Mouse (Mus musculus) gastrocnemius, postnatal 36 days (tissue): ENCODE data around the gene Pus10. TPM values are rescaled to one million over a fixed set of nuclear protein-coding genes. Genes with fewer than 3 reads are reported as not detected.

ENCODE experiments used
- DNase-seq, 2 experiments: peaks; one replicate each; pipeline ENCODE4 v3.0.0; 2022
- intact Hi-C: fragments of 180-260 bp; cut with DNase I; formaldehyde crosslinking; loops from one replicate; pipeline ENCODE4 v1.15.1; 2025
- long read RNA-seq, 2 experiments: library from polyadenylated mRNA; stranded (forward); transcript quantifications; one replicate each; pipeline ENCODE4 v2.0.0; 2021
- total RNA-seq, 2 experiments: library from RNA; stranded (reverse); gene quantifications; 2 replicates each; pipeline ENCODE4 v1.2.3; 2021

Pus10 gene
- 10 to 100 TPM; 15.2 to 15.9 TPM for total RNA-seq
- long read RNA-seq, experiment 1, transcript Pus10-202 (18 exons, 3,559 nt), result major isoform, 5 of 11 reads
- long read RNA-seq, experiment 1, partial matches to known transcripts, result 3 of 11 reads
- long read RNA-seq, experiment 1, other reads (novel, unspliced or antisense), result 2 of 11 reads
- long read RNA-seq, experiment 2, transcript Pus10-202 (18 exons, 3,559 nt), result major isoform, 6 of 13 reads
- long read RNA-seq, experiment 2, partial matches to known transcripts, result 3 of 13 reads
- long read RNA-seq, experiment 2, other reads (novel, unspliced or antisense), result 4 of 13 reads

DNA sequence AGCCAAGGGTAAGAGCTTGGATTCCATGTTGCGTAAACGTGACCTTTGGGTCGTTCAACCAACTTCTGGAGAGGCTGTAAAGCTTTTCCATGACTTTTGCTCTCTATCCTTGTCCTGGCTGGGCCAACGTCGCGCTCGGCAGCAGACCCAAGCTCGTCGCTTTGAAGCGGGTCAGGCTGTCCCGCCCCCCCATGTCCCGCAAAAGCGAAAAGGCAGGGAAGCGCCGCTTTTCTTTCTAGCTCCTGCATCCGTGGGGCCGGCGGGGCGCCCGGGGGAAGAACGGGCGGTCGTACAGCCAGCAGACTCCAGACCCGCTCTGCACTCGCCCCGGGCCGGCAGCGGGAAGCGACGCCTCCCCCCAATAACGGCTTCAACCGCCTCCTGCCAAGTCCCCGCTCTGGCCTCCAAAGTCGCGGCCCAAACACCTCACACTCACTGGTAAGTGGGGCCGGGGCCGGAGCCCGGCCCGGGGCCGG, at the start of gene Pus10:
TSS of gene Pus10 (plus strand) at position 364 of the 476 bp plus-strand sequence.
- intact Hi-C loops, result loop anchor here (2.0 kb wide), 1 partner anchor 33 kb away; the partner anchor contains the start of gene 0610010F05Rik
- DNase-seq, result no peak

DNA sequence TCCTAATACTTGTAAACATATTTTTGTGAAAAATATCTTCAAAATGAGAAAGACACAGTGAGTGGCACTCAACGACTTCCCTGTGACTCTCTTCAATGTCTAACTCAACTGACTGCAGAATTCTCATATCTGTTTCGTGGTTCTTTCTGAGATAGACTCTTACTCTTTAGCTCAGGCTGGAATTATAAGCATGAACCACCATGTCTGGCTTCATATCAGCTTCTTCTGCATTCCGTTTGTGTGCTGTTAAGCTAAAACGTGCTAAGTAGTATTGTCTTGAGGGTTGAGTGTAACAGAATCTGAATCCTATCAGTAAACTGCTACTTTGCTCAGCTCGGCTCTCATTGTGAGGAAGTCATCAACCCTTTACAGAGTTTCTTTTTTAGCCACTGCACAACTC, 46.5 kb upstream of the Pus10 start:
- DNase-seq, result no peak
- intact Hi-C loops, result no loop called here

DNA sequence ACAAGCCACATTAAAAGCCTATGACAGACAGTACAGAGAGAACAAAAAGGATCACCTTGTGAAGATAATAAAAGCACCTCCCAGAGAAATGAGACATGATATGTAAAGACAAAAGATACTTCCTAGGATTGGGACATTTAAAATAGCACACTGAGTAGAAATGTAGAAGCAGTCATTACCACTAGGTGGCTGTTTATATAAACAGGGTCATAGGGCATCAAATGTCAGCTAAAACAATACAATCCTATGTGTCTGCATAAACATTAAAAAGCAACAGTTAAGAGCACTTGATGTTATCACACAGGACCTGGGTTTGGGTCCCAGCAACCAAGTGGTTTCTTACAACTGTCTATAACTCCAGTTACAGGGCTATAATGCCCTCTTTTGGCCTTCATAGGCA, 34.8 kb upstream of the Pus10 start:
- intact Hi-C loops, result no loop called here

DNA sequence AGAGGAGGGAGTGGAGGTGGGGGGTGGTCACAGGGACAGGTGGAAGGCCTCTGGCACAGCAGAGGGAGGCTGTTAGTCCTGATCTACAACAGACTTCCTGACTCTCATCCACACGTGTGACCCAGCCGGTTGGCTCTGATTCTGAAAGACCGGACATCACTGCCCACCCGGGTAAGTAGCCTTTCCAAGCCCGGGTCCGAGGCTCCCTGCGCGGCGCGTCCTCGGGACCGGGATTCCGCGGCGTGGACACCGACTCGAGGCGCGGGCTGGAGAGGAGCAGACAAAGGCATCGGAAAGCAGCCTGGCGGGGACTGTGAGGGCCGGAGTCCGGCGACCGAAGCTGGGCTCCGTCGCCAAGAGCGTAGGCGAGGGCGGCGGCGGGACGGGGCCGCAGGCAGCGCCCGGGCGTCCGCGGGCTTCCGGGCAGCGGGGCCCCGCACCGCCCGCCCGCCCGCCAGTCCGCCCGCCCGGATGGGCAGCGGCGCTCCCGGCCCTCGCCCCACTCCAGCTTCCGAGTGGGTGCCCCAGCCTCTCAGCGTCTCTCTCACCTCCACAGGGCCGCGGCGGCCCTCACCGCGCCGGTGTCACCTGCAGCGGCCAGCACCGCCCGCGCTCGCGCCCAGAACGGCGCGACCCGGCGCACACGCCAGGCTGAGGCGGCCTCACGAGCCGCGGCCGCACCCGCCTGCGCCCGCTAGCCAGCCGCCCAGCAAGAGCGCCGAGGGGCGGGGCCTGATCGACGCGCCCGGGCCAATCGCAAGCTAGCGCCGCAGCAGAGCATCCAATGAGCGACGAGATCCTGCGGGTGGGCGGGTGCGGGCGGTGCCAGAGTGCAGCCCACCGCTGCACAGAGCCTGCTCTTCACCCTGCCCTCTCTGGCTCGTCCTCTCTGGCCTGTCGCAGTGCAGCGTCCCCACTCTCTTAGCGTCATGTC, 32.3 kb upstream of the Pus10 start, which contains the start of gene 0610010F05Rik:
TSS of gene 0610010F05Rik (minus strand) at position 695 of the 934 bp plus-strand sequence.
- peak; percentile 70 to 80 for DNase-seq
- intact Hi-C loops, result loop anchor here (2.0 kb wide), 1 partner anchor 32 kb away; the partner anchor contains the start of genes Pex13 and Pus10

More for the DNA sequence above, 34.8 kb upstream of the Pus10 start:
- DNase-seq, result no peak

DNA sequence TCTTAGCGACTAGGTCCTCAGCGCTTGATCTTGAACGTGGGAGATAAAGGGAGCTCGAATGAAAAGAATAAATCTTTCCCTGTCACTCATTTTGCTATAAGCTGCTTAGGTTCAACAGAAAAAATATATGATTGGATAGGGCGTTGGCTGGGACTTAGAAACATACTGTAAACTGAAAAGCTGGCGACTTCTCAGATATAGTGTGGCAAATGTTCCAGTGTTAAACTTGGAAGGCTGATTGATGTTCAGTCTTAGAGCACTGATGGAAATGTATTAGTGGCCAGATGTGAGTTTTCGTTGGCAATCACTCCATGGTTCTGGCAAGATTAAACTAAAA, 31.6 kb upstream of the Pus10 start:
- intact Hi-C loops, result loop anchor here (2.0 kb wide), 1 partner anchor 31 kb away; the partner anchor contains the start of genes Pex13 and Pus10
- no peak for DNase-seq

DNA sequence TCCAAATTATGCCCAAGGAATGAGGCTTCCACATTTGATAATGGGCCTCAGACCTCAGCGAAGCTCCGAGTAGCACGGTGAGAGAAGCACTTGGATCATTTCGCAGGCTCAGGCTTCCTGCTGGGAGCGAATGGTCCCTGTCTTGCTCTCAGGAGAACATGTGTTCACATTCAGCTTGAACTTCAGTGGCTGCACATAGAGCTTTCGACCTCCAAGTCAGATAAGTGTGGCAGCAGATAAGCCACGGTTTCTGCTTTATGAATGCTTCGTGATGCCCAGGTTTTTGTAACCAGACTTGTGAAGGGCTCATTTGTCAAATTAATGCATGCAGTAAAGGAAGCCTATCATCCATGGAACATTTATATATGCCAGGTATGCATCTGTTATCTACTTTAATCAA, 30.9 kb upstream of the Pus10 start:
- intact Hi-C loops, result no loop called here
- DNase-seq, result no peak

DNA sequence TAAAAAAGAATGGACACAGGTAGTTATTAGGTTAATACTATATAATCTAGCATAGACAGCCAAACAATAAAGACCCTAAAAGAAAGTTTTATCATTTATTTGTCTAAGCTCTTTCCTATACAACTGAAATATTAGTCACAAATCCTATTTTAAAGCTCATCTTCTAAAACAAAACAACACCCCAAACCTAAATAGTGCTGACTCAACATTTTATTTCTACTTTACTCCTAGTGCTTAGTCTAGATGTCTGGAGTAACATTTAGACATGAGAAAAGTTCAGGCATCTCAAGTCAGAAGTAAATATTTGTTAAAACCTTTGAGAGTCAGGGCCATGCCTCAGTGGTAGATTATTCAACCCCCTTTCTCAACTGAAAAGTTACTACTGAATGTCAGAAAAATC, 18.0 kb upstream of the Pus10 start:
- DNase-seq, result no peak
- intact Hi-C loops, result no loop called here

DNA sequence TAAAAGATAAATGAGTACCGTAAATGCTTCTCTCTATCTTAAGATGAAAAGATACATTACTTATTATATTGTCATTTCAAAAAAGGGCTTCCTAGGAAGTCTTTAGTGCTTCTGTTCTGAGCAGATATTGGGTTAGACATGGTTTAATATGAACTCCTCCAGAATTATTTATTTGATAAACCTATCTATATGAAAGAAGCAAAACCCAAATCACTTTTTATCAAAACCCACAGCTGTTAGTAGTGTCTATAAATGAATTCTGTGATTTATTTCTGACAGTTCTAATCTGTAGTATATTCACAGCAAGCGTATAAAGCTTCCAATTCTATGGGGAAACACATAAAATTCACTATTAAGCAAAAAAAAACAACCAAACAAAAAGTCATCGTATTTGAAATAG, 17.6 kb upstream of the Pus10 start:
- intact Hi-C loops, result no loop called here
- DNase-seq, result no peak

DNA sequence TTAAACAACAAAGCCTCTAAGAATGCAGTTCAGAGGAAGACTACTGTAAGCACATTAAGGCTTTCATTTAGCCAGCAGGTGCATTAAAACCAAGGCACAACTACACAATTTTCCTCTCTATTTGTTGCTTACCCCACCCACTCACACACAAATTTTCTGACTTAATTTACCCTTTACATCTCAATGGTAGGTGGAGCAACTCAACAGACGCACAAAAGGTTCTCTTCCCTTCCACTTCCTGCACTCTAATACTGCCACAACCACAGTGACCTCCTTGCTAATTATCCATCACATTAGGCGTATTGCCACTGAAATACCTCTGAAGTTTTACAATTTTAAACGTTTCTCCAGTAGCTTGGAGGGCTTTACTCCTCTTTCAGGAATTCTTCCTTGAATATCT, 11.8 kb upstream of the Pus10 start:
- DNase-seq, result no peak
- intact Hi-C loops, result no loop called here

DNA sequence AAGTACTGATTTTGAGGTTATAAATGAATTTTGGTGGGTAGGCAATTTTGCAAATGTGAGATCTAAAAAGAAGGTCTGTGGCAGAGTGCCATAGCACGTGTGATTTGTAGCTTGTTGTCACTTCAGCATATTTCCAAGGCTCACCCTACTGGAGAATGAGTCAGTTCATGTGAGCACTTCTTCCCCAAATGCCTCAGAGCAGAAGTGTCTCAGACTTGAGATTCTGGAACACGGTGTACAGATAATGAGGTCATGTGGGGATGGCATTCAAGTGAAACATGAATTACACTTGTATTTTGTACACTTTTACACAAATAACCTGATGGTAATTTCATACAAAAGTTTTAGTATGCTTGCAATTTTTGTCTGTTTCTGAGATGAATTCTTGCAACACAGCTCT, 7.7 kb upstream of the Pus10 start:
- DNase-seq, result no peak
- intact Hi-C loops, result no loop called here

DNA sequence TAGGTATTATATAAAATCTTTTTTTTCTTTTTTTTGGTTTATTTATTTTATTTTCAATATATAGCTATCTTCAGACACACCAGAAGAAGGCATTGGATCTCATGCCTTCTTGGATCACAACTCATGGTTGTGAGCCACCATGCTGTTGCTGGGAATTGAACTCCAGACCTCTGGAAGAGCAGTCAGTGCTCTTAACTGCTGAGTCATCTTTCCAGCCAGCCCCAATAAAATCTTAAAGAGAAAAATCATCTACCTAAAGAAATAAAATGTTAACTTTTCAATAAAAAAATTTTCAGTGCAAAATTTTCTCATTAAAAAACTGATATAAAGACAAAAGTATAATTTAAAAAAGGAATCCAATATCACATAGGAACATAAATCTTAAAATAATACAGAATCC, 1.2 kb upstream of the Pus10 start:
- intact Hi-C loops, result loop anchor here (2.0 kb wide), 1 partner anchor 31 kb away; the partner anchor contains the start of gene 0610010F05Rik
- DNase-seq, result no peak

DNA sequence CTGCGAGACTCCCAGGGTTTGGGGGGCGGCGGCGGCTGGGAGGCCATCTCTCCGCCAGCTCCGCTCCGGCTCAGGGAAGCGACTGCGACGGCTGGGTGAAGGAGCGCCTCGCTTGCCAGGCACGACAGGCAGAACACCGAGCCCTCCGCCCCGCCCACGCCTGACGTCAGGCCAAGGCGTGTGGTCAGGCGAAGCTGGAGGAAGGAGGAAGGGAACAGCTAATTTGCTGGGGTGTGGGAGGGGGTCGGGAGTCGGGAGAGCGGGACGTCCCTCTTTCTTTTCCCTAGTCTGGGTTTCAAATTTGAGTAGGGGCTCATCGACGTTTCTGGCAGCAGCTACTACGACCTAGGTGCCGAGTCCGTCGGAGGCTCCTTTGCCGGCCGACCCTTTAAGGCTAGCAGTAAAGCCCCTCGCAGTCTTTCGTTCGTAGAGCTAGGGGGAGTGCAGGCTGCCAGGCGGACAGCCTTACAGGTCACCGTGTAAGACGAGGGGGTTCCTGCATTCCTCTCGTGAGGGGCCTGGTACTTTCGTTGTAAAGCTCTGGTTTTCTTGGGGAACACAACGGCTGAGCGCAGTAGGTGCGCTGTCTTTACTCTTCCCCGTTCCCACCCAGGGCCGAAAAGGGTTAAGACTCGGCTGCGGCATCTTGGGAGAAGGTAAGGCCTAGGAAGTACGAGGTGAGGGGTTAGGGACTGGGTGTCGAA, 476 bp downstream of the Pus10 start, which contains the start of gene Pex13:
TSS of gene Pex13 (minus strand) at position 162 of the 704 bp plus-strand sequence.
- intact Hi-C loops, result loop anchor here (2.0 kb wide), 1 partner anchor 33 kb away; the partner anchor contains the start of gene 0610010F05Rik
- DNase-seq, result peak; percentile 88

DNA sequence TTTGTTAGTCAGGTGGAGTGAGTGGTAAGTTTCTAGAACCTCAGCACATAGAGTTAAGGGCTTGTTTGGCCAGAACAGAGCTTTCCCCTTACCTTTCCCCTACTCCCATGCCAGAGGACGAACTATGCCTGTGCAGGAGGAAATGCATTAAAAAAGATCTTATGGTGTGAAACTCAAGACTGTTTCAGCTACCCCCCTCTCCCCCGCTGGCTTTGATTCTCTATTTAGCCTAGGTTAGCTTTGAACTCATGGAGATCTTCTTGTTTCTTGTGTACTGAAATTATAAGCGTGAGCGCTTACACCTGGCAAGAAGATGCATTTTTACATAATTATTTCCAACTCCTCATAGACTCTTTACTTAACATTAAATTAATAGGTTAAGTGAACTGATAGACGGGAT, 1.1 kb downstream of the Pus10 start:
- no peak for DNase-seq
- intact Hi-C loops, result no loop called here

DNA sequence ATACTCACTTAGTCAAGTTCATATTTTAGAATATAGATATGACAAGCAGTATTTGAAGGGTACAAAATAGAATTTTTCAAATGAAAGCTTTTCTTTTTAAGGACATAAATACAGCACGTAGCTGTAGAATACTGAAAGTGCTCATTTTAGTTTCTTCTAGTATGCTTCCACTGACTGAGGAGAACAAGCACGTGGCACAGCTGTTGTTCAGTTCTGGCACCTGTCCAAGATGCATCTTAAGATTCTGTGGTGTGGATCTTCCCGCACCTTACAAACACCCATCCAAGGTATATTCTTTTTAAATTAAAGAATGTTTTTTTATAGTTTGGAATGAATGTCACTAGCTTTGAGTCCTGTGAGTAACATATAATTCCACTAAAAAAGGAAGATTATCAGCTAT, 1.7 kb downstream of the Pus10 start:
- no peak for DNase-seq
- intact Hi-C loops, result no loop called here

DNA sequence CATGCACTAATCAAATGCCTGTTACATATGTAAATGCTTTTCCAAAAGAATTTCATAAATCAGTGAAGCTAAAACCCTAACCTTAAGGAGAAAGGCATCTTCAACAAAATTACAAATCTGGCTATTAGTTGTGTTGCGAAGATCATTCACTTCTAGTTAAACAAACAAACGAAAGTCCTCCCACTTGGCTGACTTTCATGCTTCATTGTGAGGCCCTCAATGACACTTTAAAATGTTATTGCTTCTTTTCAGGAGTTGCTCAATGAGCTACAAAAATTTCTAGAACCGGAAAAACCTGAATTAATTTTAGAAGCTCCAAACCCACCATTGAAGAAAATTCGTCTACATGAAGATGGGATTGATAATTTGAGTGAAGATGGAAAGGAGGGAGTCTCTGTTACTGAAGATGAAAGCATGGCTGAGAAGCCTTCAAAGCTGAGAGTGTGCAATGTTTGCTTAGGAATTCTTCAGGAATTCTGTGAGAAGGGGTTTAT, 6.8 kb downstream of the Pus10 start:
- no peak for DNase-seq
- intact Hi-C loops, result loop anchor here (10.0 kb wide), 1 partner anchor 182 kb away; no protein-coding TSS in a partner anchor

DNA sequence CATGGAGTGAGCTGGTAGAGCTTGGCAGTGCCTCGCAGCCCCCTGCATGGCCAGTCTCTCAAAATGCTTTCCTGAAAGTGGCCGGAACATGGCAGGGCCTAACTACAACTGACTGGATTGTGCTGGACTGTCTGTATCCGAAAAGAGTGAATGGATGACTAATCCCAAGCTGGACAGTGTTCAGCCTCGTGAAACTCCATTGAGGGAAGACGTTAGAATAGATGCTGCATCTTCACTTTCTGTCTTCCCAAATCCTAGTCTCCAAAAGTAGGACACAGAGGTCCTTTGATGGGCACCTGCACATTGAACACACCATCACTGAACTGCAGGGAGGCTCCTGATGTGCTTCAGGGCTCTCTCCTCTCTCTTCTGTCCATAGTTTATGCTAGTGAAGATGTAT, 10.6 kb downstream of the Pus10 start:
- no peak for DNase-seq
- intact Hi-C loops, result loop anchor here (5.0 to 10.0 kb wide), 2 partner anchors 179 to 276 kb away; no protein-coding TSS in a partner anchor

DNA sequence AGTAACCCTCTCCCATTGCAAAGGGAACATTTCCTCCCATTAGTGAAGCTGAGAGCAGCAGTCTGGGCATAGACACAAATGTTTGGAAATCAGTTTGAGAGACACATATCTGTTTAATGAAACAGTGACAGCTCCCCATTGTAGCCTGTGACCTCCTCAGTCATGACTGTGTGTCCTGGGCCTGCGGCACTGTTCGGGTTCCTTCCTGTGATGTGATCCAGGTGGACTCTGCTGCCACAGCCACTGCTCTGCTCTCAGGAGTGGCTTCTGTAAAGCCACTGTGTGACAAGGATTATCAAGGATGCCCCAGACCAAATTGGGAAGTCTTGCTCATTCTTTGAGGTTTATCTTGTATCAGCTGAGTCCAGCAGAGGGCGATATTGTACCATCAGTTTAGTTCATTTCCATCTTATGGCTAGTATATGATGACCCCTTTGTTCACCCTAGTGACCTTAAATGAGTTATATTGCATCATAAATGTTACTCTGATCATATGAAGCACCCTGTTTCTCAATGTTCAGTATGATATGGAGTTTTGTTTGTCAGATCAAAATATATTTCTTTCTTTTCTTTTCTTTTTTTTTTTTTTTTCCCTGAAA, 13.7 kb downstream of the Pus10 start:
- intact Hi-C loops, result loop anchor here (5.0 to 10.0 kb wide), 2 partner anchors 176 to 273 kb away; no protein-coding TSS in a partner anchor
- peak in 1 of 2 experiments; percentile 15 for DNase-seq

DNA sequence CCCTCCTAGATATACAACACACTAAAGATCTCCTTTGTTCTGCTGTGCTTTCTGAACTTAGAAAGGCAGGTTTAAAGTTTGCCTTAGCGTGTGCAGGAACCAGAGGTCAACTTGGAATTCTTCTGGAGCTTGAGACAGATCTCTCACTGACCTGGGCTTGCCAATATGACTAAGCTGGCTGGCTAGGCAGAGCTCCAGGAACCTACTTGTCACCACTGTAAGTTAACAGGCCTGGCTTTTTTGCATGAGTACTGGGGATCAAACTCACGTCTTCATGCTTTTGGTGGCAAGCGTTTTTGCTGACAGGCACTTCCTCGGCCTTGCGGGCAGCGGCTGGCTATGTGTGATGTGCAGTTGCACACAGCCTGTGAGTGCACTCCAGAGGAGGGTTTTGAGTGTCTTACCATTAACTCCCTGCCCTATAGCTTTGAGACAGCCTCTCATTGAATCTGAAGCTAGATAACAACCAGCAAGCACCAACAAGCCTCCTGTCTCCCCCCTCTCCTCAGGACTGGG, 15.0 kb downstream of the Pus10 start:
- intact Hi-C loops, result no loop called here

DNA sequence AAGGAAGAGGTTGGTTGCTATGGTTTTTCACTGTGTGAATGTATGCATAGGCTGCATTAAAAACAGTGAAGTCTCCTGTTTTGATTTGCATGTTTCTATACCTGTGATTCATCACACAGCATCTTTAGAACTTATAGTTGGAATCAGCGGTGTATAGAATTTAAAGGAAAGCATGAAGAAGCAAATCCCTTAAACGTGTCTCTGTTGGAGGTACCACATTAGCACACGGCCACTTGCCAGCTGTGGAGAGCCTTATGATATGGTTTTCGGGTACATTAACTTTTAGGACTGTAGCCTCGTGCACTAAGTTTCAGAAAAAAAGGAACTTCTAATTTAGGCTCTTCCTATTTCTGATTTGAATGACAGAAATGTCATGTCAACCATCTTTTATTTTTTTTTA, 17.1 kb downstream of the Pus10 start:
- no peak for DNase-seq
- intact Hi-C loops, result no loop called here

More for the DNA sequence above, 15.0 kb downstream of the Pus10 start:
- DNase-seq, result peak in 1 of 2 experiments; percentile 13
